Mouse (Mus musculus): Measurements from ENCODE around the gene Kcnma1. TPM values are rescaled to one million over a fixed set of nuclear protein-coding genes. Genes with fewer than 3 reads are reported as not detected.

Kcnma1 gene
- polyA plus RNA-seq, 1 experiment from 2014 or later: 2.0 TPM

DNA sequence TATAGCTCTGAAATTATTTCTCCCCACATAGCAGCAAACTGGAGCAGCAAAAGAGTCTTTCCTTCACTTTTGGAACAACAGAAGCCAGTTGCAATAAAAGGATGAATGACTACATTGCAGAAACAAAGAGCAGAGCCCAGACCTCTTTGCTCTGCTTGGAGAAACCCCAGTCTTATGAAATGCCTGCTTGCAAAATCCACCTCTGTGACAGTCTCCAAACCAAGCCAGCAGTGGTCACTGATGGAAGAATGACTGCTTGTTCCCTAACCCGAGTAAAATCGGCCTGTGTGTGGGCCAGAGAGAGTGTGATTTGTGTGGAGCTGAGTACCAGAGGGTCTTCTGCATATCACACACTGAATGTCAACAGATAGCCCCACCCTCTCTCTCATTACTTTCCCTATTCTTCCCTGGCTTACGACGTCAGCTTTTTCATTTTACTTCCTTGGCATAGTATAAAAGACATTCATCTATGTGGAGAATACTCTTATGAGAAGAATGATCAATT, 518.0 kb downstream of the Kcnma1 start:
- no peak overlapping the region for H3K4me3 ChIP-seq (ENCODE audit: low read length)
- 0 out of 2 replicates have a peak, but pooled peaks cover 4% of the 10 kb centered on the region for H3K4me1 ChIP-seq (ENCODE audit: insufficient read depth, low read length)
- H3K27me3 ChIP-seq (ENCODE audit: insufficient read depth, low read length): no peaks in the 10 kb centered on the region
- no peaks in the 10 kb centered on the region for H3K36me3 ChIP-seq (ENCODE audit: insufficient read depth, low read length)
- no peak for ATAC-seq (ENCODE audit: low FRiP score, low TSS enrichment)
- no peak overlapping the region for H3K4me2 ChIP-seq (replicated peaks; ENCODE audit: low read depth, low read length)
- H3K9me3 ChIP-seq (ENCODE audit: low read length): no peaks in the 10 kb centered on the region
- H3K27ac ChIP-seq (ENCODE audit: low read length): 0 out of 2 replicates have a peak overlapping the region, but pooled peaks have one; percentile 35
- H3K9ac ChIP-seq (replicated peaks; ENCODE audit: low read length): no peak overlapping the region
- 59% methylated on average over 4 of the region's 4 CpGs for WGBS

DNA sequence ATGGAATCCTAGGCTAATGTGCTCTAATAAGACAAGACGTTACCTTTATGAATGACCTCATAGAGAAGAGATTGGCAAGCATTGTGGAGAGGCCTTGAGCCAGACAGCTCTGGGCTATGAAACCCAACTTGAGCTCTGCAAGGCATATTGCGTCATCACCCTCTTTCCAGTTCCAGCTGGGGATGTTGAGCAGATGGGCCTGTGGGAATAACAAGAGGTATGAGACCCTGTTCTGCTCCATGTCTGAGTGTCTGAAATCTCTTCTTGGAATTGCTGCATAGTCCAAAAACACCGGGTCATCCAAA, 519.8 kb downstream of the Kcnma1 start:
- Histone ChIP-seq H3K4me2 (replicated peaks; ENCODE audit: low read depth, low read length) (no peak overlapping the region), H3K36me3 (ENCODE audit: insufficient read depth, low read length) (no peaks in the 10 kb centered on the region), H3K27me3 (ENCODE audit: insufficient read depth, low read length) (no peaks in the 10 kb centered on the region), H3K9me3 (ENCODE audit: low read length) (no peaks in the 10 kb centered on the region), H3K4me3 (ENCODE audit: low read length) (no peak overlapping the region), H3K9ac (replicated peaks; ENCODE audit: low read length) (no peak overlapping the region), H3K4me1 (ENCODE audit: insufficient read depth, low read length) (0 out of 2 replicates have a peak, but pooled peaks cover 4% of the 10 kb centered on the region), H3K27ac (ENCODE audit: low read length) (peak overlapping the region; percentile 58)
- WGBS: 72% methylated on average over 3 of the region's 3 CpGs
- ATAC-seq (ENCODE audit: low FRiP score, low TSS enrichment): no peak; the same call in 1 of the 2 replicates

DNA sequence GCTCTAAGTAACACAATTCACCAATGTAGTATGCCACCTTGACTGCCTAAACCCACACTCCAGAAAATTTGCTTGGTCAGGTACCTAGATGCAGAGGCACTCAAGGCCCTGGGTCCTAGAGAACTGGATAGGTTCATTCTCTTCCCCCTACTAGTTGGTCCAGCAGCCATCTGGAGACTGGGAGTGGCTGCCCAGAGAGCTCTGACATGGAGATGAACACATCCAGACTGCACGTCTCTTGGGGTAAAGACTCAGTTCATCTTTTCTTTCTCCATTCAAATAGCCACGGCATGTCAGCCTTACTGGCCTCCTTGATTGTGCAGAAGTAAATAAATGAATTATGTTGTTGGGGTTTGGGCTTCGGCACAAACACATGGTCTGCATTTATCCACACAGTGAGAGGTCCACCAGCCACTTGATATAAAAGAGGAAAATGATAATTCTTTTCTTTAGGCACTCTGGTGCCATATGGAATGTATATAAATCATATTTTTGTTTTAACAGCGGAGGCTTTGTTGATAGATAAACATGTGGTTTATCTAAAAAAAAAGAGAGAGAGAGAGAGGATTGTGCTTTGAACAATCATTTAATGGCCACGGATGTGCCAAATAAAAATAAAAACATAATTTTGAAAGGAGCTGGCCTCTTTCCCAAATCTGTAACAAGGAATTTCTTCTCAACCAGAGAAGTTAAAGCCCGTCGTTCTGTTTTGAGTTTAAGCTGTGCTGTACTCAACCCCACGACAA, 520.4 kb downstream of the Kcnma1 start:
- WGBS: 63% methylated on average over 8 of the region's 8 CpGs
- Histone ChIP-seq H3K27me3 (ENCODE audit: insufficient read depth, low read length) (no peaks in the 10 kb centered on the region), H3K27ac (ENCODE audit: low read length) (peak overlapping the region; percentile 58), H3K36me3 (ENCODE audit: insufficient read depth, low read length) (no peaks in the 10 kb centered on the region), H3K9ac (replicated peaks; ENCODE audit: low read length) (no peak overlapping the region), H3K4me1 (ENCODE audit: insufficient read depth, low read length) (0 out of 2 replicates have a peak, but pooled peaks cover 4% of the 10 kb centered on the region), H3K4me2 (replicated peaks; ENCODE audit: low read depth, low read length) (no peak overlapping the region), H3K9me3 (ENCODE audit: low read length) (no peaks in the 10 kb centered on the region), H3K4me3 (ENCODE audit: low read length) (no peak overlapping the region)
- peak; percentile 69; the same call in 1 of the 2 replicates for ATAC-seq (ENCODE audit: low FRiP score, low TSS enrichment)

- no peak overlapping the region for H3K9ac ChIP-seq (replicated peaks; ENCODE audit: low read length)
- H3K27me3 ChIP-seq (ENCODE audit: insufficient read depth, low read length): no peaks in the 10 kb centered on the region
- 0 out of 2 replicates have a peak, but pooled peaks cover 4% of the 10 kb centered on the region for H3K4me1 ChIP-seq (ENCODE audit: insufficient read depth, low read length)
- ATAC-seq (ENCODE audit: low FRiP score, low TSS enrichment): no peak
- H3K4me3 ChIP-seq (ENCODE audit: low read length): no peak overlapping the region
- H3K4me2 ChIP-seq (replicated peaks; ENCODE audit: low read depth, low read length): no peak overlapping the region
- no peaks in the 10 kb centered on the region for H3K9me3 ChIP-seq (ENCODE audit: low read length)
- H3K27ac ChIP-seq (ENCODE audit: low read length): peak overlapping the region; percentile 52; the same call in 1 of the 2 replicates
- WGBS: 88% methylated on average over 9 of the region's 9 CpGs
- no peaks in the 10 kb centered on the region for H3K36me3 ChIP-seq (ENCODE audit: insufficient read depth, low read length)
These were observed 521.5 kb downstream of the Kcnma1 start for GRCm38 (mm10) chr14:23492581-23493360.

- Histone ChIP-seq H3K4me3 (ENCODE audit: low read length) (no peak overlapping the region), H3K36me3 (ENCODE audit: insufficient read depth, low read length) (no peaks in the 10 kb centered on the region), H3K4me2 (replicated peaks; ENCODE audit: low read depth, low read length) (no peak overlapping the region), H3K27me3 (ENCODE audit: insufficient read depth, low read length) (no peaks in the 10 kb centered on the region), H3K4me1 (ENCODE audit: insufficient read depth, low read length) (0 out of 2 replicates have a peak, but pooled peaks cover 4% of the 10 kb centered on the region), H3K9ac (replicated peaks; ENCODE audit: low read length) (no peak overlapping the region), H3K9me3 (ENCODE audit: low read length) (no peaks in the 10 kb centered on the region), H3K27ac (ENCODE audit: low read length) (peak overlapping the region; percentile 12; the same call in 1 of the 2 replicates)
- WGBS: 23% methylated on average over 2 of the region's 2 CpGs
- peak; percentile 71 for ATAC-seq (ENCODE audit: low FRiP score, low TSS enrichment)
These were observed 522.9 kb downstream of the Kcnma1 start for GRCm38 (mm10) chr14:23491359-23491758.

DNA sequence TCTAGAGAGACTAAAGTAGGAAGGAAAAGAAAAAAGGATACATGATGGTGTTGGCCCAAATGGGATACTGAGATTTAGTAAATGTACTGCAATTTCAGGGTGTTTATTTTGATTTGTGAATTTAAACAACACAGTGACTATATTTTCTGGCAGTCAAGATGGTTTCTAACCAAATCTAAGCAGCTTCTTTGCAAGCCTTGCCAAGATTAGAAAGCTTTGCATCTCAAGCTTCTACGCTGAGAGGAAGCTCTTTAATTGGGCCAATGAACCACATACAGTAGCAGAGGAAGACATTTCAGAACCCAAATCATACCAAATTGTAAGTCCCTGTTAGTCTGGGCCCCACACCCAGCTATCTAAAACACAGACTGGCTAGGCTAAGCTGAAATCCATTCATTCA, 527.6 kb downstream of the Kcnma1 start:
- Histone ChIP-seq H3K4me3 (ENCODE audit: low read length) (no peak overlapping the region), H3K27me3 (ENCODE audit: insufficient read depth, low read length) (no peaks in the 10 kb centered on the region), H3K9me3 (ENCODE audit: low read length) (no peaks in the 10 kb centered on the region), H3K9ac (replicated peaks; ENCODE audit: low read length) (no peak overlapping the region), H3K4me2 (replicated peaks; ENCODE audit: low read depth, low read length) (no peak overlapping the region), H3K27ac (ENCODE audit: low read length) (no peak overlapping the region), H3K36me3 (ENCODE audit: insufficient read depth, low read length) (no peaks in the 10 kb centered on the region), H3K4me1 (ENCODE audit: insufficient read depth, low read length) (no peaks in the 10 kb centered on the region)
- 89% methylated on average over 1 of the region's 1 CpGs for WGBS
- ATAC-seq (ENCODE audit: low FRiP score, low TSS enrichment): no peak

- H3K9ac ChIP-seq (replicated peaks; ENCODE audit: low read length): no peak overlapping the region
- no peak for ATAC-seq (ENCODE audit: low FRiP score, low TSS enrichment)
- H3K4me1 ChIP-seq (ENCODE audit: insufficient read depth, low read length): no peaks in the 10 kb centered on the region
- no peak overlapping the region for H3K4me3 ChIP-seq (ENCODE audit: low read length)
- no peaks in the 10 kb centered on the region for H3K27me3 ChIP-seq (ENCODE audit: insufficient read depth, low read length)
- H3K27ac ChIP-seq (ENCODE audit: low read length): no peak overlapping the region
- H3K4me2 ChIP-seq (replicated peaks; ENCODE audit: low read depth, low read length): no peak overlapping the region
- no peaks in the 10 kb centered on the region for H3K9me3 ChIP-seq (ENCODE audit: low read length)
- H3K36me3 ChIP-seq (ENCODE audit: insufficient read depth, low read length): no peaks in the 10 kb centered on the region
- WGBS: 58% methylated on average over 7 of the region's 7 CpGs
These were observed 528.3 kb downstream of the Kcnma1 start for GRCm38 (mm10) chr14:23485802-23486500.

DNA sequence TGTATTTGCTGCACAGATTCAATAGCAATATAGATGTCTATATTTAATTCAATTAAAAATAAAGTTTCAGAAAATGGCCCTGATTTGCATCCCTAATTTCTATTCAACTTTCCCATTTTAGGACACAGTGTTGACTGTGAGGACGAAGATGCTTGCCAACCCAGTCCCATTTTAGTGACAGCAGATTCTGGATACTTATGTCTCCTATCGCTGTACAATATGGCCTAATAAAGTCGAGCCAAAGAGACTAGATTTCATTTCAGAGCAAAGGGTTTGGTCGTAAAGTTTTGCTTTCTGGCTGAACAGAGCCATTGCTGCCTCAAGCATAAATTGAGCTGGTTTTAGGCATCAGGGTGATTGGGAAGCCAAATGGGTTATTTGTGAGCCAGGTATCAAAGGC, 539.2 kb downstream of the Kcnma1 start:
- Histone ChIP-seq H3K9ac (replicated peaks; ENCODE audit: low read length) (no peak overlapping the region), H3K27me3 (ENCODE audit: insufficient read depth, low read length) (no peaks in the 10 kb centered on the region), H3K36me3 (ENCODE audit: insufficient read depth, low read length) (no peaks in the 10 kb centered on the region), H3K4me3 (ENCODE audit: low read length) (no peak overlapping the region), H3K9me3 (ENCODE audit: low read length) (no peaks in the 10 kb centered on the region), H3K4me1 (ENCODE audit: insufficient read depth, low read length) (no peaks in the 10 kb centered on the region), H3K4me2 (replicated peaks; ENCODE audit: low read depth, low read length) (no peak overlapping the region), H3K27ac (ENCODE audit: low read length) (no peak overlapping the region)
- ATAC-seq (ENCODE audit: low FRiP score, low TSS enrichment): no peak
- WGBS: 75% methylated on average over 4 of the region's 4 CpGs

DNA sequence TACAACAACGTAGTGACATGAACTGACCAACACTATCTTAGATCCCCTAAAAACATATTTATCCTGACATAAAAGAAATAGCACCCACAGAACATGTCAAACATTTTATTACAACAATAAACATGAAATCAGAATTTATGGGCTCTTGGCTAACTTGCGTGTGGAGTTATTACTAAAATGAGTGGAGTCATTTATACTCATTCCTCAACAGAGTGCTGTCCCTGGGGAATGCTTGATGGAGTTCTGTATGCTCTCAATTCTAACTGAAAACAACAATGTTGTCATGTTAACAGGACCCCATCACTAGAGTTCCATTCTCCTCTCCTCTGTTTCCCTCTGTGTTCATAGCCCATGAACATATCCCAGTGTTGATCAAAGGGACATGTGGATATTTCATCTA, 544.2 kb downstream of the Kcnma1 start:
- 0 out of 2 replicates have a peak, but pooled peaks cover 2% of the 10 kb centered on the region for H3K4me1 ChIP-seq (ENCODE audit: insufficient read depth, low read length)

More for the DNA sequence above, 544.2 kb downstream of the Kcnma1 start:
- H3K27me3 ChIP-seq (ENCODE audit: insufficient read depth, low read length): no peaks in the 10 kb centered on the region
- no peak overlapping the region for H3K9ac ChIP-seq (replicated peaks; ENCODE audit: low read length)
- no peak for ATAC-seq (ENCODE audit: low FRiP score, low TSS enrichment)
- no peaks in the 10 kb centered on the region for H3K36me3 ChIP-seq (ENCODE audit: insufficient read depth, low read length)
- H3K4me2 ChIP-seq (replicated peaks; ENCODE audit: low read depth, low read length): no peak overlapping the region
- no peaks in the 10 kb centered on the region for H3K9me3 ChIP-seq (ENCODE audit: low read length)
- WGBS: 62% methylated on average over 2 of the region's 2 CpGs
- no peak overlapping the region for H3K4me3 ChIP-seq (ENCODE audit: low read length)
- H3K27ac ChIP-seq (ENCODE audit: low read length): no peak overlapping the region

All from kidney, embryonic 16.5 days (tissue).